Mouse (Mus musculus) liver, embryonic 16.5 days (tissue): ENCODE measurements around the gene Kcne1. TPM values are rescaled to one million over a fixed set of nuclear protein-coding genes. Genes with fewer than 3 reads are reported as not detected.

Source experiments
- ATAC-seq: fragments of 200-750 bp; cut with Nextera tagmentation; 2 replicates; pipeline ENCODE4 v1.8.0; 2017; ENCODE audit warnings: low read depth, mild to moderate bottlenecking, moderate number of reproducible peaks, moderate library complexity
- H3K27ac ChIP-seq: fragments of 300-500 bp; sonication (generic); 2 replicates; pipeline ENCODE4 v1.5.1; 2014; ENCODE audit warnings: mild to moderate bottlenecking, low read length
- H3K27me3 ChIP-seq: fragments of 300-500 bp; sonication (generic); 2 replicates; pipeline ENCODE4 v1.6.1; 2014; ENCODE audit warnings: low read depth, low read length, mixed read lengths; ENCODE audit not compliant: control insufficient read depth, insufficient read depth
- H3K36me3 ChIP-seq: fragments of 300-500 bp; sonication (generic); 2 replicates; pipeline ENCODE4 v1.6.1; 2014; ENCODE audit warnings: mild to moderate bottlenecking; ENCODE audit not compliant: control insufficient read depth, insufficient read depth
- H3K4me1 ChIP-seq: fragments of 300-500 bp; sonication (generic); 2 replicates; pipeline ENCODE4 v1.6.1; 2014; ENCODE audit warnings: low read depth, low read length, mixed read lengths; ENCODE audit not compliant: control insufficient read depth
- H3K4me2 ChIP-seq: fragments of 300-500 bp; sonication (generic); 2 replicates; pipeline ENCODE4 v1.6.1; 2014; ENCODE audit warnings: low read depth, low read length, mixed read lengths
- H3K4me3 ChIP-seq: fragments of 300-500 bp; sonication (generic); 2 replicates; pipeline ENCODE4 v1.5.1; 2014; ENCODE audit warnings: low read depth, mild to moderate bottlenecking, low read length
- H3K9ac ChIP-seq: fragments of 300-500 bp; sonication (generic); 2 replicates; pipeline ENCODE4 v1.6.1; 2014; ENCODE audit warnings: low read depth, low read length
- H3K9me3 ChIP-seq: fragments of 300-500 bp; sonication (generic); replicated peaks from 2 replicates; pipeline ENCODE4 v1.6.1; 2016; ENCODE audit warnings: low read length; ENCODE audit not compliant: control insufficient read depth
- WGBS: fragments of 180-500 bp; shearing (Covaris S2); extraction: QIAGEN DNeasy Blood & Tissue Kit; methylation state at CpG from one replicate; pipeline ENCODE4 v1.1.7; 2014; ENCODE audit not compliant: insufficient replicate concordance; 5-methylcytosine and 5-hydroxymethylcytosine counted together
- polyA plus RNA-seq: library from polyadenylated mRNA; unstranded; fragments of >200 nt; fragmentation: Nextera tagmentation; extraction: Ambion mirVana; gene quantifications from 2 replicates; pipeline ENCODE4 v1.2.1, GENCODE M21; 2015

Kcne1 gene
- polyA plus RNA-seq, 1 experiment from 2014 or later = not detected

- Histone ChIP-seq H3K9me3 (no peaks in the 10 kb centered on the region), H3K36me3 (no peaks in the 10 kb centered on the region), H3K9ac (no peak overlapping the region), H3K4me2 (no peak overlapping the region), H3K27ac (no peak overlapping the region), H3K4me3 (no peak overlapping the region), H3K4me1 (no peaks in the 10 kb centered on the region), H3K27me3 (no peaks in the 10 kb centered on the region)
- 75% methylated on average over 12 of the region's 12 CpGs for WGBS
- no peak for ATAC-seq
Observed at GRCm38 (mm10) chr16:92353295-92353694, 6.0 kb downstream of the Kcne1 start.

GRCm38 (mm10) chr16:92348941-92349340 lies 10.3 kb downstream of the Kcne1 start:
- H3K9me3 ChIP-seq = no peaks in the 10 kb centered on the region
- no peaks in the 10 kb centered on the region for H3K27me3 ChIP-seq
- no peak overlapping the region for H3K4me2 ChIP-seq
- no peak for ATAC-seq
- no peak overlapping the region for H3K27ac ChIP-seq
- 70% methylated on average over 12 of the region's 12 CpGs for WGBS
- peaks cover 5% of the 10 kb centered on the region; the same call in 1 of the 2 replicates for H3K4me1 ChIP-seq
- H3K9ac ChIP-seq = no peak overlapping the region
- H3K4me3 ChIP-seq = no peak overlapping the region
- H3K36me3 ChIP-seq = no peaks in the 10 kb centered on the region

- 66% methylated on average over 13 of the region's 13 CpGs for WGBS
- ATAC-seq = no peak
- Histone ChIP-seq H3K4me3 (no peak overlapping the region), H3K4me2 (no peak overlapping the region), H3K27me3 (no peaks in the 10 kb centered on the region), H3K9me3 (no peaks in the 10 kb centered on the region), H3K36me3 (no peaks in the 10 kb centered on the region), H3K27ac (no peak overlapping the region), H3K9ac (no peak overlapping the region), H3K4me1 (peaks cover 7% of the 10 kb centered on the region; the same call in 1 of the 2 replicates)
Observed at GRCm38 (mm10) chr16:92346297-92346916, 12.9 kb downstream of the Kcne1 start.

GRCm38 (mm10) chr16:92345177-92345576 lies 14.1 kb downstream of the Kcne1 start:
- 28% methylated on average over 11 of the region's 11 CpGs for WGBS
- no peaks in the 10 kb centered on the region for H3K27me3 ChIP-seq
- no peak overlapping the region for H3K4me3 ChIP-seq
- peak; percentile 47 for ATAC-seq
- H3K27ac ChIP-seq = no peak overlapping the region
- H3K4me1 ChIP-seq = peaks cover 17% of the 10 kb centered on the region
- H3K9me3 ChIP-seq = no peaks in the 10 kb centered on the region
- H3K4me2 ChIP-seq = no peak overlapping the region
- H3K9ac ChIP-seq = no peak overlapping the region
- no peaks in the 10 kb centered on the region for H3K36me3 ChIP-seq

GRCm38 (mm10) chr16:92340612-92341511 lies 18.4 kb downstream of the Kcne1 start:
- no peaks in the 10 kb centered on the region for H3K27me3 ChIP-seq
- H3K4me2 ChIP-seq = peak overlapping the region; percentile 70
- peak overlapping the region; percentile 45 for H3K4me3 ChIP-seq
- peak; percentile 76 for ATAC-seq
- H3K9ac ChIP-seq = no peak overlapping the region
- no peaks in the 10 kb centered on the region for H3K9me3 ChIP-seq
- H3K27ac ChIP-seq = no peak overlapping the region
- peaks cover 17% of the 10 kb centered on the region for H3K4me1 ChIP-seq
- WGBS = 23% methylated on average over 27 of the region's 27 CpGs
- no peaks in the 10 kb centered on the region for H3K36me3 ChIP-seq

GRCm38 (mm10) chr16:92336280-92336679 lies 23.0 kb downstream of the Kcne1 start:
- Histone ChIP-seq H3K27me3 (no peaks in the 10 kb centered on the region), H3K36me3 (no peaks in the 10 kb centered on the region), H3K9me3 (no peaks in the 10 kb centered on the region), H3K4me1 (peaks cover 8% of the 10 kb centered on the region), H3K9ac (no peak overlapping the region), H3K4me2 (no peak overlapping the region), H3K27ac (no peak overlapping the region), H3K4me3 (no peak overlapping the region)
- ATAC-seq = no peak
- 5% methylated on average over 9 of the region's 9 CpGs for WGBS

GRCm38 (mm10) chr16:92334600-92334999 lies 24.7 kb downstream of the Kcne1 start:
- Histone ChIP-seq H3K4me1 (no peaks in the 10 kb centered on the region), H3K9ac (no peak overlapping the region), H3K36me3 (no peaks in the 10 kb centered on the region), H3K27ac (no peak overlapping the region), H3K9me3 (no peaks in the 10 kb centered on the region), H3K4me3 (no peak overlapping the region), H3K4me2 (no peak overlapping the region), H3K27me3 (no peaks in the 10 kb centered on the region)
- ATAC-seq = no peak
- whole genome bisulfite sequencing = 55% methylated on average over 9 of the region's 9 CpGs

- Histone ChIP-seq H3K27me3 (no peaks in the 10 kb centered on the region), H3K4me2 (no peak overlapping the region), H3K27ac (no peak overlapping the region), H3K4me3 (no peak overlapping the region), H3K36me3 (no peaks in the 10 kb centered on the region), H3K4me1 (no peaks in the 10 kb centered on the region), H3K9me3 (no peaks in the 10 kb centered on the region), H3K9ac (no peak overlapping the region)
- peak; percentile 35; the same call in 1 of the 2 replicates for ATAC-seq
- WGBS = 44% methylated on average over 5 of the region's 5 CpGs
Observed at GRCm38 (mm10) chr16:92330966-92331365, 28.3 kb downstream of the Kcne1 start.

GRCm38 (mm10) chr16:92327911-92328310 lies 31.4 kb downstream of the Kcne1 start:
- H3K4me1 ChIP-seq = no peaks in the 10 kb centered on the region
- no peaks in the 10 kb centered on the region for H3K36me3 ChIP-seq
- 70% methylated on average over 10 of the region's 10 CpGs for WGBS
- H3K4me2 ChIP-seq = no peak overlapping the region
- H3K27me3 ChIP-seq = no peaks in the 10 kb centered on the region
- H3K9ac ChIP-seq = no peak overlapping the region
- no peak overlapping the region for H3K4me3 ChIP-seq
- H3K9me3 ChIP-seq = no peaks in the 10 kb centered on the region
- H3K27ac ChIP-seq = no peak overlapping the region
- no peak for ATAC-seq
